Mouse (Mus musculus): ENCODE results near the gene Neb.

GRCm38 (mm10) chr2:52377706-52378447 is 397 bp downstream of the Neb start:
- no peak for TF ChIP-seq POLR2A (IDR thresholded peaks at IDR 0.05; ENCODE audit: insufficient read depth, low read depth, low read length)
- no peak for TF ChIP-seq CTCF (IDR thresholded peaks at IDR 0.05; ENCODE audit: insufficient read depth, low read depth, low read length)
